Mouse (Mus musculus) ES-E14 (cell line): Measurements from ENCODE around the gene Gm49318.

Experiments used
- HCFC1 ChIP-seq: IDR thresholded peaks from 2 replicates; pipeline ENCODE4 v1.6.1; 2012; ENCODE audit warnings: low read length, inconsistent platforms, borderline replicate concordance; ENCODE audit not compliant: insufficient read depth
- ZNF384 ChIP-seq: IDR thresholded peaks from 2 replicates; pipeline ENCODE4 v1.6.1; 2012; ENCODE audit warnings: low read depth, low read length, inconsistent platforms

- TF ChIP-seq HCFC1, result no peak
- no peak for TF ChIP-seq ZNF384
These were observed 83.3 kb downstream of the Gm49318 start for GRCm38 (mm10) chr9:21987592-21988342.
